Mouse (Mus musculus): ENCODE results near the gene Rassf3. TPM values are rescaled to one million over a fixed set of nuclear protein-coding genes. Genes with fewer than 3 reads are reported as not detected.

Rassf3 gene
- total RNA-seq, 2 experiments from 2014 or later, result 8.2 to 8.9 TPM

DNA sequence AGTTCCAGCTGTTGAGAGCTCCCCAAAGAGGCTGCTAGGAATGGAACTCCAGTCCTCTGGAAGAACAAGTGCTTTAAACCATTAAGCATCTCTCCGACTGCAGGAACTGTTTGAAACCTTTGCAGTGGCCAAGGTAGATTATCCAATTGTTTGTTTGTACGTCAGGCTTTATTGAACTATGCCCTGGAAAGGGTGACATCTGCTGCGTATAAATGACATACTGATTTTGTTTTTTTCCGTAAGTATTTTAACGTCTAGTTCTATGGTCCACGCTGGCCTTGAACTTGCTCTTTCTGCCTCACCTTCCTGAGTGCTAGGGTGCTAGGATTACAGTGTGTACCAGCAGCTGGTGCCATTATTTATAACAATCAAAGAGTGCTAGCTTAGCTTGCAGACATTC, 13.8 kb upstream of the Rassf3 start:
- no peak for DNase-seq

DNA sequence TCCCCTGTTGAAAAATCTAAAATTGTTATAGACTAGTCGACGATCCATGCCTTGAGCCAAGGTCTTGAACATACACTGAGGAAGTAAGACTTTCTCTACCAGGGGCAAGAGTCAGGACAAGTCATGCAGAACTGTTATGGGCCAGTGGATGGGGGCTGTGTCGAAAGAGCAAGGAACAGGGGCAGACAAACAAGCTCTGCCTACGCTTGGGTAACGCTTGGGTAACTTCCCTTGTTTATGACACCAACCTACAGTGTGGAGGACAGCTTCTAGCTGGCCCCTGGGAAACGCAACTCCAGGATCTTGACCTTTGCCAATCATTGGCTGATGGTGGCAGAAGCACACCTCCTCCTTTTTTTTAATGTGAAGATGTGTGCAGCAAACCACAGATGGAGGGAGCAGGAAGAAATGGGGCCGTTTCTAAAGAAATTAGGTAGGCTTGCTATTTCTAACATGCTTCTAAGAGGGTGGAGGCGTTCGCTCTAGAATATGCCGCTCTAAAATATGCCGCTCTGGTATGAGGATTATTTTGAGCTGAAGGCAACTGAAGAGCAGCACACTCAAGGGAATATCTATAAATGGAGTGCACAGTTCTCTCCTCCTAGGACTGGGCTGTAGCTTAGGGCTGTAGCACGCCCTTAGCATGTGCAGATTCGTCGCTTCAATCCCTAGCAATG, 12.6 kb upstream of the Rassf3 start:
- no peak for DNase-seq

GRCm38 (mm10) chr10:121487716-121488115, 11.6 kb upstream of the Rassf3 start:
- DNase-seq, result no peak

DNA sequence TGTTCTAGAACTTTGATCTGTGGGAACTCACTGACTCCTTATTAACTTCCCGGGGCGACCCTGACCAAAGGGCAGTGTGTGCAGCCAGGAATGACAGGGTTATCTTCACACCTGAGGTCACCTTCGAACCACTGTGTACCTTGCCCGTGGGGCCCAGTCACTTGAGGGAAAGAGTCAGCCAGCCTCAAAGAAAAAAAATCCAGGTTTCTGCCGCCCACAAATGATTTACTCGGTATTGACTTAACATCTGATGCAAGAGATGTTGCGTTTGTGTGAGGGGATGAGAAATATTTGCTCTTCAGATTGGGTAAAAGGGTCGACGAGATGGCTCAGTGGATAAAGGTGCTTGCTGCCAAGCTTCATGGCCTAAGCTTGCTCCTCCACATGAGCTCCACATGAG, 10.2 kb upstream of the Rassf3 start:
- no peak for DNase-seq

DNA sequence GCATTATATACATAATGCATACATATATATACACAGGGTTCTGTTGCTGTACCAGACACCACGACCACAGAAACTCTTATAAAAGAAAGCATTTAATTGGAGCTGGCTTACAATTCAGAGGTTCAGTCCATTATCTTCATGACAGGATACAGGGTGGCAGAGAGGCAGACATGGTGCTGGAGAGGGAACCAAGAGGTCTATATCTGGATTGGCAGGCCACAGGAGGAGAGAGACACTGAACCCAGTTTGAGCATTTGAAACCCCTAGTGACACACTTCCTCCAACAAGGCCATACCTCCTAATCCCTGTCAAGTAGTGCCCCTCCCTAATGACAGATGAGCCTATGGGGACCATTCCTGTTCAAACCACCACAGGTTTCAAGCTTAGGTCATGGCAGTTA, 7.2 kb upstream of the Rassf3 start:
- no peak for DNase-seq

DNA sequence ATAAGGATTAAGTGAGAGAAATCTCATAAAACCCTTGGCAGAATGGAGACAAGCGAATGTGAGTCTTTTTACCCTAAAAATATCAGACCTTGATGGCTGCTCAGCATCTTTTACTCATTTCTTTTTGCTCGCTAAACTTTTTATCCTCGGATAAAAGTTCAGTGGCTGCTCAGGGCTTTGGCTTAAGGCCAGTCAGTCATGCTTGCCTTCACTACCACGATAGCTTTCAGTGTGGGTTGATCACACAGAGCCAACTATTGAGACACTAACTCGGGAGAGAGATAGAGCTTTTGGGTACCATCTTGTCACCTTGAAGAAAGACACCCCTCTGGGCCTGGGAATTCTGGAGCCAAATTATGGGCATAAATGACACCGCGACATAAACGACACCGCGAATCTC, 5.0 kb upstream of the Rassf3 start:
- DNase-seq, result no peak

DNA sequence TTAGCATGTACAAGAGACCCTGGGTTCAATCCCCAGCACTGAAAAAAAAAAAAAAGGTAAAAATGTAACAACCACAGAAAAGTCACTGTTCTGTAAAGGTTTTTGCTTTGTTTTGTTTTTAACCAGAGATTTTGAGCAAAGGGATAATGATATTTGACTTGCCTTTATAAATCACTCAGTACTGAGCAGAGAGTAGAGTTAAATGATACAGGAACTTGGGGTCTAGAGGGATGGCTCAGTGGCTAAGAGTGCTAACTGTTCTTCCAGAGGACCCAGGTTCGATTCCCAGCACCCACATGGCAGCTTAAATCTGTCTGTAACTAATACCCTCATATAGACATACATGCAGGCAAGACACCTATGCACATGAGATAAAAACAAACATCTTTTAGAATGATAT, 3.8 kb upstream of the Rassf3 start:
- no peak for DNase-seq

DNA sequence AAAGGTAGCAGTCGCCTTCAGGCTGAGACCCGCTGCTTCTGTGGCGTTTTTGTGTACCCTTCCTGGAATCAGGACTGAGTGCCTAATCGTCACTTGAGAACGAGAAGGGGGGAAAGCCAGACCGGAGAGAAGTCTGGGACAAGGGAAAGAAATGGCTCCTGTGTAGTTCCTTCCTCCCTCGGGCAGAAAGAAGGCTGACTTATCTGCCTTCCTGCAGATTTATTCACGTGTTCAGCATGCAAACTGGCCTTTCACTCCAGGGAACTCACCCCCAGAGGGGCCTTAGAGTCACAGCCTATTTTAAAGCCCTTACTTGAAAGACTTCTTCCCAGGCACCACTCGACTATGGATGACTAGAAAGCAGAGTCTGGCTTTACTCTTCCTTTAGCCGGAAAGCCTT, 1.3 kb upstream of the Rassf3 start:
- no peak for DNase-seq

DNA sequence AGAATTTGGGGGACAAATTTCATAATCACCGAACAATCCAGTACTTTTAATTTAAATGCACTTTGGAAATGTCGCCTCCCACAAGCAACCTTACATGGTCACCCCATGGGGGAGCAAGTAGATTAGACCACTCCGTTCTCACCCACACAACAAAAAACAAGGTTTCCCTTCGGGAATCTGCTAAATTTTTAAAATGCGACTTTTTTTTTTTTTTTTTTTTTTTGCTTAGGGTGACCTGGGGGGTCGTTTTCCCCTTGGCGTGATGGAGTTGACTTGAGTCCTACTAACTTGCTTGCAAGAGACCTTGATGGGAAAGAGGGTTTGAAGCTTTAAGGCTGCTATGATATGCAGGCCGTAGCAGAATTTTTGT, 806 bp upstream of the Rassf3 start:
- DNase-seq, result no peak

GRCm38 (mm10) chr10:121475672-121476146, 438 bp downstream of the Rassf3 start:
- DNase-seq, result no peak

- DNase-seq, result no peak
These were observed 961 bp downstream of the Rassf3 start for GRCm38 (mm10) chr10:121475101-121475671.

- no peak for DNase-seq
These were observed 1.9 kb downstream of the Rassf3 start for GRCm38 (mm10) chr10:121474288-121474687.

DNA sequence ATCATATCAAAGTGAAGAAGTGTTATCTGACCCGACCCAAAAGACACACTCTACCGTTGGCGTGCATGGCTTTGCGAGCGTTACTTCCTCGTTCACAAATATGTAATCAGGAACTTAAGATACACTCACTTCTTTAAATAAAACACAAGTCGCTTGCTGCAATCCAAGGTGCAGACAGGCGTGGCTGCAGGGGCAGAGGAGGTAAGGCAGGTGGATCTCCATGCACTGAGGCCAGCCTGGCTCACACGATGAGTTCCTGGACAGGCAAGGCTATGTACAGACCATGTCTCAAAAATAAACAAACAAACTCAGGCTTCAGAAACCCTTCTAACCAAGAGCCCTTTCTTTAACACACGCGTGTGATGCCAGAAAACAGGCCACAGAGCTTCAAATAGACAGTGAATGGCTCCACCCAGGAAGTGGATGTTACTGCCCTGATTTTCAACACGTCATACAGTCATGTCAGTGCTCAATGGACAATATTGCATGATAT, 2.4 kb downstream of the Rassf3 start:
- DNase-seq, result no peak

DNA sequence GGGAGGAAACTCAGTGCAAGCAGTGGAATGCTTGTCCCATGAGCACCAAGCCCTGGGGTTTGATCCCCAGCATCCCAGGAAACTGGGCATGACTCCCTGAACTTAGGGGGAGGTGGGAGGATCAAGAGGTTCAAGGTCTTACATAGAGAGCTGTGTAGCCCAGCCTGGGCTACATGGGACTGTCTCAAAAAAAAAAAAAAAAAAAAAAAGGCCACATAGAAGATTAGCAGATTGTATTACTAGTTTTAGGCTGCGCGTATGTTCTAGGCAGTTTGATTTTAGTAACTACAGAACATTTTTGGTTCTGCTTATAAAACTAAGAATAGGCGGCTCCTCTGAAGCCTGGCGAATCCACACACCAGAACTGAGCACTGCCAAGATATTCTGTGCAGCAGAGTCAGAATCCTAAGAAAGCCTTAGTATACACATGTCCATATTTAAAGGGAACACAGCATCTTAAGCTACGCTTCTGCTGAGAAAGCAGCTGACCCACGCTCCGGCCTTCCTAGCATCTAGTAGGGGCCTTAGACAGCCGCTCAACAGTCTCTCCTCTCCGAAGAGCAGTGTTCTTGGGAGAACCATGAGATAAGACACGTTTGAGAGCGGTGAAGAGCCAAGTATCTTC, 3.4 kb downstream of the Rassf3 start:
- DNase-seq, result no peak

DNA sequence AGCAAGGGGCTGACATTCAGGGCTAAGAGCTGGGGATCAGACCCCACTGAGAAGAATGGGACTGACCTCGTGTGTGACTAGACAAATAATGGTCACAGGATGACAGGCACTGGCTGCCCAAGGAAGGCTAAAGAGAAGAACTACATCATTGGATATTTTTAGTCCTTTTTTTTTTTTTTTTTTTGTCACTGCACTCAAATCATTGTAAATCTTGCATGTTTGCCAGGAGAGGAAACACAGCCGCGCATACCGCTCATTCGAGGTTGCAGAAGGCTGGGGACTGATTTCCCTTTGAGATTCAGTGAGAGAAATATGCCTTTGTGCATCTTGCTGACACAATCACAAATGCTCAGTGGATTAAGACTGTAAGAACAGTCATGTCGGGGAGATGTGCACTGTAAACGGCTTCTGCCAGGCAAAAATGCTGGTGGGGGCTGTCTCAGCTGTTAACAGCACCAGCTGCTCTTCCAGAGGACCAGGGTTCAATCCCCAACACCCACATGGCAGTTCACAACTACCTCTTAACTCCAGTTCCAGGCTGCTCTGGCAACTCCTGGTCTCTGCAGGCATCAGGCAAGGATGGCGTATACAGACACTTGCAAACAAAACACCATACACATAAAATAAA, 4.5 kb downstream of the Rassf3 start:
- no peak for DNase-seq

DNA sequence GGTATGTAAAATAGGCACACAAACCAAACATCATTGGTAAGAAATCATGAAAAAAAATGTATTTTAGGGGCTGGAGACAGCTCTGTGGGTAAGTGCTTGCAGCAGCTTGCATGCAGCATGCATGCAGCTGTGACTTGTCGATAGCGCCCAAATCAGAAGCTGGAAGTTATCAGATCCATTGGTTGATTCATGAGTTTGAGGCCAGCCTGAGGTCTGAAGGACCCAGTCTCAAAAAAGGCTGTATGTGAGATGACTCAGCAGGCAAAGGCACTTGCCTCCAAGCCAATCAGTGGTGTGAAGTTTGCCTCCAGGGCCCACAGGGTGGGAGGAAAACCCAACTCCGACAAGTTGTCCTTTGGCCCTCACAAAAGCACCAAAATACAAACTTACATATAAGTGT, 6.5 kb downstream of the Rassf3 start:
- no peak for DNase-seq

DNA sequence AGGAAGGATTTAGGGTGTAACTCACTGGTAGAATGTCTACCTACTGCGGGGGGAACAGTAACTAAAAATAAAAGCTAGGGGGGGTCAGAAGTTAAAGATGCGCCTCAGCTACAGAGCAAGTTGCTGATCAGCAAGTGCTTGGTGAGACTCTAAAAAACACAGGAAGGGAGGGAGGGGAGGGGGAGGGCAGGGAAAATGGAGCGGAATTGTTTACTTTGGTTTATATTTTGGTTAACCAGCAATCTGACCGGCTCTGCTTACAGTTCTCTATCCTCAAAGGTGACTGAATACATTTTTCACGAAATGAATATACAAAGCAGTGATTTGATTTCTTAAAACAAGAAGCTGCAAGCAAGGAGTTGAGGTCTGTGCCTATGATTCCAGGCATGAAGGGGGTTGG, 7.2 kb downstream of the Rassf3 start:
- DNase-seq, result no peak

DNA sequence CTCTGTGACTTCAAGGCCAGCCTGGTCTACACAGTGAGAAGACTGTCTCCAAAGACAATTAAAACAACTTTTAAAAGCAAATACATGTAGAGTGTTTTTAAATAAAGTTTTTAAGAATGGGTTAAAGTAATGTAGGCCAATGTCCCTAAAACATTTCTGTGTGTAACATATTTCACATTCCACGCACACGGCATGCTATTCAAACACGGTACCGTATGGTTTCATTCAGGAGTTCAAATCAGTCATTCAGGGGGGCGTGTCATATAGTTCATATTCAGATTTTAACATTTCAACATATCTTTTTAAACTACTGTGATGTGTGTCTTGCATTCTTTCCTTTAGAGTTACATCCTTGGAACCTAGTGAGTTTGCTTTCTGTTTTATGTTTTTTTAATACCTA, 7.9 kb downstream of the Rassf3 start:
- no peak for DNase-seq

GRCm38 (mm10) chr10:121467792-121468191, 8.4 kb downstream of the Rassf3 start:
- no peak for DNase-seq

DNA sequence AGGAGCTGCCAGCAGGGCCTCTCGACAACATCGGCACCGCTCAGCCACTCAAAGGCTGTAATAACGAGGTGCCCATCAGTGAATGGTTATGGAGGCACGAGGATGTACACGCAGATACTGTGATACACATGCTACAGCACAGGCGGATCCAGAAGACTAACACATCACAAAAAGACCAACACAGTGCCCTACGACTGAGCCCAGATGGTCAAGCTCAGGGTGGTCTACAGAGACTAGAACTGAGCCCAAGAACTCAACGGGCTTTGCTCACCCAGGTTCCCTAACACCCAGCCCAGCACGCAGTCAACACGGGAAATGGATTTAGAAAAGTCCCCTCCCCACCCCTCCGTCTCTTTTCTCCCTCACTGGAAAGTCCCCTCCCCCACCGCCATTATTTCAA, 9.1 kb downstream of the Rassf3 start:
- no peak for DNase-seq

DNA sequence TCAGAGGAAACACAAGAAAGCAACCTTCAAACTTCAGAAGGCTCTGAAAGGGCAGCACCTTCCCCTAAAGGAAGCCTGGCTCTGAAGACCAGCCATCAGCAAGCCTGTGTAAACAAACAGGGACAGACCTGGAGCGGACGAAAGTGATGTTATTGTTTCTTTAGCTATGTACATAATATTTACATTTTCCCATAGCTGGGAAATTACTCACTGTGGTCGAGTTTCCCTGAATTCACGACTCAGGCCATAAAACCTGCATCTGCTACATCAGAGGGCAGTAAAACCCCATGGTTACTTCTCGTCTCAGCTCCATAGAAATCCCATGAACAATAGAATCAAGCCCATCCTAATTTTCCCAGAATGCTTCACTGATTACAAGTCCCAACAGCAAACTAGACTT, 11.1 kb downstream of the Rassf3 start:
- DNase-seq, result no peak

DNA sequence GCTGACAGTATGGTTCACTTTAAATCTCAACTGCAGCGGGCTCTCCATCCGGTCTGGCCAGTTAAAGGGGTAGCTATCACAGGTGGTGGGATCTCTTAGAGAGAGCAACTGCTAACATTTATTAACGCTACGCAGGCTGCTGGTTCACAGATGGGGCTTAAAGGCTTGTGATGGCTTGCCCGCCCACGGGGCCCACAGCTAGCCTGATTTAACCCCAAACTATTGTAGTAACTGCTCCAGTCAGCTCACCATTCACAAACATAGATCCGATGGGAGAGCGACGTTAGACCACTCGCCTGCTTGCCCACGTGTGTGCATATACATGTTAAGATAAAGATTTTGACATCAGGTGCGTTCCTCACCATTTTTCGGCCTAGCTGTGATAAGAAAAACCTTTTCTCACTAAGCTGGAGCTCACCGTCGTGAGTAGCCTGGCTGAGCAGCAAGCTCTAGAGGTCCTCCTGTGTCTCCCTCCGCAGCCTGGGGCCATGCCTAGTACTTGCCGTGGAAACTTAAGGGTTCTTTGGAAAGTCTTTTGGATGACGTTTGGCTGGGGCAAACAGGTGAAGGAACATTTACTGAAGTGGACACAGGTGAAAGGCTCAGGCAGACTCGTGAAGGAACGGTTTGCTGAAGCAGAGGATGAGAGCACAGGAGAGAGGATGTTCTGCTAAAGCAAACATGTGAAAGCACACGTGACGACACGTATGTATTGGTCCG, 13.8 kb downstream of the Rassf3 start:
- DNase-seq, result no peak

Data from layer of hippocampus, postnatal 36 days (tissue).